Mouse (Mus musculus): ENCODE measurements at regions not wholly inside any gene's neighbourhood (a gene's known extent, or its start where the extent isn't known, plus 50 kb on each side); places are given as distances from the start of the nearest gene placed in this dataset.
A peak's percentile ranks its signal among the peaks of the same experiment; 100 is the strongest.

GRCm38 (mm10) chr10:114852688-114853087 lies 50.6 kb upstream of the Trhde start:
- peak; percentile 25 for DNase-seq (ENCODE audit: low read depth, low spot score)

All from ES-CJ7 (cell line).